Mouse (Mus musculus): ENCODE data around the gene Dcaf8. TPM values are rescaled to one million over a fixed set of nuclear protein-coding genes. Genes with fewer than 3 reads are reported as not detected.
"Not testable (repeated sequence)": the region's sequence is repeated elsewhere in the genome, so short reads cannot be mapped to it uniquely, and the experiment has no call there.

Gene Dcaf8
- polyA plus RNA-seq, 1 experiment: 53.2 TPM

DNA sequence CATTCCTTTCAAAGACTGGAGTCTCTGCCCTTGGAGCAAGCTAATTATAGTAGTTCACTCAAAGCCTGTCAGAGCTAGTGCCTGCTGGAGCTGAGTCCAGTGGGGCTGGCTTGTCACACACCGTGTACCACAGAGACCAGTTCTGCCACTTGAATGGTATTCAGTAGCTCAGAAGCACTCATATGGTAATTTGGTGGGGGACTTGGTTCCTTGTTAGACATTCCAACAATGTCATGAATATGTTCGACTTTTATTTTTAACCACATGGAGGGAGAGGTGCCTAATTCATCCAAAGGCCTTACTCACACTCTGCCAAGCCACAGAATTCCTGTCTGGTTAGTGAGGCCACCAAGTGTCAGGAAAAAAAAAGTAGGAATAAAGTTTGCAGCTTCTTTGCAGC lies 94.5 kb downstream of the Dcaf8 start:
- peaks cover 4% of the 10 kb centered on the region for H3K4me1 ChIP-seq (ENCODE audit: control insufficient read depth, insufficient read depth, low read length)
- TF ChIP-seq CTCF (IDR thresholded peaks at IDR 0.05; ENCODE audit: control insufficient read depth, insufficient read depth, insufficient replicate concordance, low read depth, low read length): no peak
- no peak for TF ChIP-seq POLR2A (IDR thresholded peaks at IDR 0.05; ENCODE audit: control insufficient read depth, low read depth, low read length)
- H3K36me3 ChIP-seq (ENCODE audit: control insufficient read depth, insufficient read depth, low read length): no peaks in the 10 kb centered on the region
- no peak overlapping the region for H3K4me3 ChIP-seq (ENCODE audit: control insufficient read depth, low read depth, low read length)
- no peak overlapping the region for H3K27ac ChIP-seq (ENCODE audit: control insufficient read depth, insufficient read depth, low read depth, low read length)
- H3K27me3 ChIP-seq (ENCODE audit: control insufficient read depth, insufficient read depth, low read length): no peaks in the 10 kb centered on the region

DNA sequence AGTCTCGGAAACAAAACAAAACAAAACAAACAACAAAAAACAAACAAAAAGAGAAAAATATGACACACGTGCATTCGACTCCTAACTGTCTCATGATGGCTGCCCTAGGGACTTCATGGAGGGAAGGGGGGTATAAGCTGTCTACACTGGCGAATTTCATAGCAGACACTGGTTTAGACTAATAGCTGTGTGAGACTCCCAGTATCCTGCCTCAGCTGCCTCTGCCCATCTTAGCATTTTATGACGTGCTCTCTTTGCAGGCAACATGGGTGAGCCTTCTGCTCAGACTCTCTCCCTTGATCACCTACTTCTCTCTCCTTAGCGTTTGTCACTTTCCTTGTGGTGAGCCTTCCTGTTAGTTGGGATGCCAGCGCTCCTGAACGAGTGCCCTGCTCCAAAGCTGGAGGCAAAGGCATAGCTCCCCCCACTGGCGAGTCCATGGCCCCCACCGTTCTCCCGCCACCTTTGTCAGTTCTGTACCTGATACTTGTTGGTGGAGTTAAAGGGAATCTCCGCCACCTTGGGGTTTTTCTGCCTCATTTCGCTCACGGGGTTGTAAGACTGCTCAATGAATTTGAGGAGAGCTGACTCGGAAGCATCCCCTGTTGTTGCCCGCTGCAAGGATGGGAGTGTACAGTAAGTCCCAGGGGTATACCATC lies 95.8 kb downstream of the Dcaf8 start:
- H3K27ac ChIP-seq (ENCODE audit: control insufficient read depth, insufficient read depth, low read depth, low read length): no peak overlapping the region
- H3K36me3 ChIP-seq (ENCODE audit: control insufficient read depth, insufficient read depth, low read length): no peaks in the 10 kb centered on the region
- TF ChIP-seq POLR2A (IDR thresholded peaks at IDR 0.05; ENCODE audit: control insufficient read depth, low read depth, low read length) (no peak), CTCF (IDR thresholded peaks at IDR 0.05; ENCODE audit: control insufficient read depth, insufficient read depth, insufficient replicate concordance, low read depth, low read length) (no peak)
- peaks cover 4% of the 10 kb centered on the region for H3K4me1 ChIP-seq (ENCODE audit: control insufficient read depth, insufficient read depth, low read length)
- H3K4me3 ChIP-seq (ENCODE audit: control insufficient read depth, low read depth, low read length): no peak overlapping the region
- no peaks in the 10 kb centered on the region for H3K27me3 ChIP-seq (ENCODE audit: control insufficient read depth, insufficient read depth, low read length)

GRCm38 (mm10) chr1:172244645-172245044 lies 96.8 kb downstream of the Dcaf8 start:
- not testable (repeated sequence) for H3K27ac ChIP-seq (ENCODE audit: control insufficient read depth, insufficient read depth, low read depth, low read length); H3K36me3 ChIP-seq (ENCODE audit: control insufficient read depth, insufficient read depth, low read length); H3K4me3 ChIP-seq (ENCODE audit: control insufficient read depth, low read depth, low read length); H3K4me1 ChIP-seq (ENCODE audit: control insufficient read depth, insufficient read depth, low read length); H3K27me3 ChIP-seq (ENCODE audit: control insufficient read depth, insufficient read depth, low read length)

Other genes starting within 250 kb of the Dcaf8 start
- gene Slamf6, start 230.6 kb upstream of the Dcaf8 start, polyA plus RNA-seq (2012; rRNA removed): 0.02 TPM in 1 of 2 replicates, not detected in the other
- 2.6 and 4.6 TPM in 2 replicates for gene Vangl2, start 119.6 kb upstream of the Dcaf8 start, polyA plus RNA-seq (2012; rRNA removed)
- gene Nhlh1, start 90.5 kb upstream of the Dcaf8 start, polyA plus RNA-seq (2012; rRNA removed): 0.24 and 0.33 TPM in 2 replicates
- gene Copa, start 65.6 kb upstream of the Dcaf8 start, polyA plus RNA-seq (2012; rRNA removed): 28.1 and 33.1 TPM in 2 replicates
- gene Ncstn, start 65.3 kb upstream of the Dcaf8 start, polyA plus RNA-seq (2012; rRNA removed): 60.5 and 77.9 TPM in 2 replicates
- gene Pex19, start 21.3 kb upstream of the Dcaf8 start, polyA plus RNA-seq (2012; rRNA removed): 22.3 and 25.8 TPM in 2 replicates
- 15.8 and 17.5 TPM in 2 replicates for gene Pea15a, start 58.7 kb downstream of the Dcaf8 start, polyA plus RNA-seq (2012; rRNA removed)
- 15.0 and 15.8 TPM in 2 replicates for gene Casq1, start 71.8 kb downstream of the Dcaf8 start, polyA plus RNA-seq (2012; rRNA removed)
- 322 and 331 TPM in 2 replicates for gene Atp1a4, start 110.3 kb downstream of the Dcaf8 start, polyA plus RNA-seq (2012; rRNA removed)
- gene Igsf8, start 113.6 kb downstream of the Dcaf8 start, polyA plus RNA-seq (2012; rRNA removed): 43.9 and 52.2 TPM in 2 replicates
- 12.4 and 17.3 TPM in 2 replicates for gene Atp1a2, start 150.0 kb downstream of the Dcaf8 start, polyA plus RNA-seq (2012; rRNA removed)
- 40.4 and 41.2 TPM in 2 replicates for gene Kcnj9, start 181.2 kb downstream of the Dcaf8 start, polyA plus RNA-seq (2012; rRNA removed)
- gene Kcnj10, start 193.1 kb downstream of the Dcaf8 start, polyA plus RNA-seq (2012; rRNA removed): 0.06 TPM in 2 replicates
- gene Pigm, start 228.5 kb downstream of the Dcaf8 start, polyA plus RNA-seq (2012; rRNA removed): 3.8 and 4.0 TPM in 2 replicates